Mouse (Mus musculus) kidney, adult 2 months (tissue): ENCODE data around the gene Gng10.

Experiments used
- CTCF ChIP-seq: fragments of 200-500 bp; conservative IDR thresholded peaks from 2 replicates; pipeline ENCODE4 v1.5.1; 2011; ENCODE audit warnings: low read depth, mild to moderate bottlenecking, control low read depth, low read length, moderate library complexity, mixed read lengths; ENCODE audit not compliant: insufficient read depth, insufficient read length
- POLR2A ChIP-seq: fragments of 200-500 bp; IDR thresholded peaks from one replicate; pipeline ENCODE4 v1.6.1; 2011; ENCODE audit warnings: low read depth, low read length, control low read depth

GRCm38 (mm10) chr4:59015181-59015580 lies 19.7 kb upstream of the Gng10 start:
- TF ChIP-seq POLR2A (no peak), CTCF (no peak)
